Mouse (Mus musculus): ENCODE data around the gene Ank3.

Ank3 gene

GRCm38 (mm10) chr10:69987496-69987895 is 588.9 kb downstream of the Ank3 start:
- DNase-seq (ENCODE audit: low read depth): no peak

- DNase-seq (ENCODE audit: low read depth): no peak
These were observed 598.5 kb downstream of the Ank3 start for GRCm38 (mm10) chr10:69997082-69997481.

DNA sequence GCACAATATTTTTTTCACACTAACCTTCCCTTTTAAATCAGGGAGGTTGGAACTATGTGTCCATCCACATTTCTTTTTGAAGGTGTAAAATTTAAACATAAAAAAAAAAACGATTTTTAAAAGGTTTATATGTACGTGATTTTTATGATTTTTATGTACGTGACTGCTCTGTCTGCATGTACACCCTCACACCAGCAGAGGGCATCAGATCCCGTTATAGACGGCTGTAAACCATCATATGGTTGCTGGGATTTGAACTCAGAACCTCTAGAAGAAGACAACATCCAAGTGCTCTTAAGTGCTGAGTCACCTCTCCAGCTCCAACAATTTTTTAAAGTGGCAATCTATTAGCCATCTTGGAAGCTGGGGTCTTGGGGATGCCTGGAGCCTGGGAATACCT is 605.5 kb downstream of the Ank3 start:
- DNase-seq (ENCODE audit: low read depth): no peak

GRCm38 (mm10) chr10:70004831-70005230 is 606.3 kb downstream of the Ank3 start:
- no peak for DNase-seq (ENCODE audit: low read depth)

DNA sequence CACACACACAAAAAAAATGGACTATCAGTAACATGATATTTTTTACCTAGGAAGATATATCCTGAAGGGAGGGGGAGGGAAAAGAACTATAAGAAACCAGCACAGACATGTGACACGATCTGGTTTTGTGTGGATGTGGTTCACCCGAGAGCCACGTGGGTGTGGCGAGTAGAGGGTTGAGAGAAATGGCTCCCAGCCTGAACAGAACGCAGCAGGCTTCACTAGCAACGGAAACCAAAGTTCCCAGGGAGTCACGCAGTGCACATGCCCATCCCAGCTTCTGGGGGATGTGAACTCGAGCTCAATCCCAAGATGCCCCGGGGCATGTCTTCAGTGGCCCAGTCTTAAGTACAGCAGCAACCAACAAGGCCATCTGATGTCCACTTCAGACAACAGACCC is 607.8 kb downstream of the Ank3 start:
- DNase-seq (ENCODE audit: low read depth): no peak

DNA sequence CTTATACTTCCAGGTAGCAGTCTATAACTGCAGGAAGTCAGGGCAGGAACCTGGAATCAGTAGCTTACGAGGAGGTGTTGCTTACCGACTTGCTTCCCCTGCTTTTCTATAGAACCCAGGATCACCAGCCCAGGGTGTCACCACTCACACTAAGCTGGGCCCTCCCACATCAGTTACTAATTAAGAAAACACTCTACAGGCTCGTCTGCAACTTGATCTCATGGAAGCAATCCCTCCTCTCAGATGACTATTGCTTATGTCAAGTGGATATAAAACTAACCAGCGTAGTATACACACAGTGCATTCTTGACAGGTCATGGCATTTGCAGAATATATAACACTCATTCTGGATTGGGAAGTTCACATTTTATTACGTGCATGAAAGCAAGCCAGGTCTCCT is 613.2 kb downstream of the Ank3 start:
- DNase-seq (ENCODE audit: low read depth): no peak

DNA sequence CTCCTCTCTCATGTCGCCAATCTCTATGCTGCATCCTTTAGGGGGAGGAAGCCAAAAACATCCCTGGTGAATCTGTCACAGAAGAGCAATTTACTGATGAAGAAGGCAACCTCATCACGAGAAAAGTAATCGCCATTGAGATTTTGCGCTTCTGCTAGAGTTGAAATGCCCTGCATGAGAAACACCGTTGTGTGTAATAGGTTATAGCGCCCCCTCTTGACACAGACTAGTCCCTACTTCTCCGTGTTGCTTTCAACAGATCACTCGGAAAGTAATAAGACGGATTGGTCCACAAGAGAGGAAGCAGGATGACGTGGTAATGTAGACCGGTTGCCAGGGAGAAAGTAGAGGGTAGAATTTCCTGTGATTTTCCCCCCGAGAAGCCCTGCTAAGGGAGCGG is 615.4 kb downstream of the Ank3 start:
- no peak for DNase-seq (ENCODE audit: low read depth)

GRCm38 (mm10) chr10:70015201-70015600 is 616.6 kb downstream of the Ank3 start:
- no peak for DNase-seq (ENCODE audit: low read depth)

GRCm38 (mm10) chr10:70018691-70019090 is 620.1 kb downstream of the Ank3 start:
- DNase-seq (ENCODE audit: low read depth): no peak

- DNase-seq (ENCODE audit: low read depth): peak; percentile 17
These were observed 623.1 kb downstream of the Ank3 start for GRCm38 (mm10) chr10:70021667-70022066.

GRCm38 (mm10) chr10:70022596-70022995 is 624.0 kb downstream of the Ank3 start:
- DNase-seq (ENCODE audit: low read depth): no peak

GRCm38 (mm10) chr10:70023861-70024260 is 625.3 kb downstream of the Ank3 start:
- DNase-seq (ENCODE audit: low read depth): no peak

- DNase-seq (ENCODE audit: low read depth): no peak
These were observed 633.4 kb downstream of the Ank3 start for GRCm38 (mm10) chr10:70031942-70032341.

GRCm38 (mm10) chr10:70032982-70033381 is 634.4 kb downstream of the Ank3 start:
- DNase-seq (ENCODE audit: low read depth): no peak

DNA sequence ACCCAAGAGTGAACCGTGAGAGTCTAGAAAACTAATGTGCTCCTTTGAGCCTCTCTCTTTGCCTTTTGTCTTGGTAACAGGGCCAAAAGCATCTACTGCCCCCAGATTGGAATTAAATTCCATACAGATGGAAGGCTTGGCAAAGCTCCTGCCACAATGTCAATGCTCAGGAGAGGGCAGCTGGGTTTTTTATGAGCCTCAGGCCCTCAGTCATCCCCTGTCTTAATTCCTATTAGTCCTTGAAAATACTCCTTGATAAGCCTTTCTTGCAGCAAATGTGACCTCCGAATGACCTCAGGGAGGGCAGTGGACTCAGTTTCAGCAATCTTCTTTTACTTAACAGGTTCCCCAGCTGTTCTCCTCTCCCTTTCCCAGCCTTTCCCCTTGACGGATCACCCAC is 635.3 kb downstream of the Ank3 start:
- DNase-seq (ENCODE audit: low read depth): no peak

- no peak for DNase-seq (ENCODE audit: low read depth)
These were observed 641.3 kb downstream of the Ank3 start for GRCm38 (mm10) chr10:70039871-70040291.

DNA sequence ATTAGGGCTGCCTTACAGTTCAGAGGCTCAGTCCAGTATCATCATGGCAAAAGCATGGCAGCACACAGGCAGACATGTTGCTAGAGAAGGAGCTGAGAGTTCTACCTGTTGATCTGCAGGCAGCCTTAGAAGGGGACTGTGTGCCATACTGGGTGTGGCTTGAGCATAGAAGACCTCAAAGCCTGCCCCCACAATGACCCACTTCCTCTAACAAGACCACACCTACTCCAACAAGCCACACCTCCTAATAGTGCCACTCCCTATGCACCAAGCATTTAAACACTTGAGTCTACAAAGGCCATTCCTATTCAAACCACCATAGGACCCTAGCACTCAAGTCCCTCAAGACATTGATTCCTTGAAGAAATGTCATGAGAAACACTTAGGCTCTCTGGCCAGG is 643.0 kb downstream of the Ank3 start:
- no peak for DNase-seq (ENCODE audit: low read depth)

GRCm38 (mm10) chr10:70045722-70046121 is 647.1 kb downstream of the Ank3 start:
- no peak for DNase-seq (ENCODE audit: low read depth)

DNA sequence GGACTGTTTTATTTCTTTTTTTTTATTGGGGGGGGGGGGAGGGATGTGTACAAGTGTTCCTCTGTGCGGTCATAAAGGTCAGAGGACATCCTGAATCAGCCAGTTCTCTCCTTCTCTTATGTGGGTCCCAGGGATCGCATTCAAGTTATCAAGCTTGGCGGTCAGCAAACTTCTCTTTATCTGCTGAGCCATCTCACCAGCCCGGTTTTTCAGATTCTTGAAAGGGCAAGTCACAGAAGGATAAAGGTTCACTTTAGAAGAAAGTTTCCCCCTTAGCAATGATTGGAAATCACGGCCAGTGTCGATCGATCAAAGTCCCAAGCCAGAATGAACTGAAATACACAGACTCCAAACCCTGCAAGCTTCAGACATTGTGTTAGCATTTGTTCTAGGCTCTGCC is 651.2 kb downstream of the Ank3 start:
- no peak for DNase-seq (ENCODE audit: low read depth)

GRCm38 (mm10) chr10:70055291-70055690 is 656.7 kb downstream of the Ank3 start:
- DNase-seq (ENCODE audit: low read depth): no peak

- DNase-seq (ENCODE audit: low read depth): no peak
These were observed 658.5 kb downstream of the Ank3 start for GRCm38 (mm10) chr10:70057064-70057463.

DNA sequence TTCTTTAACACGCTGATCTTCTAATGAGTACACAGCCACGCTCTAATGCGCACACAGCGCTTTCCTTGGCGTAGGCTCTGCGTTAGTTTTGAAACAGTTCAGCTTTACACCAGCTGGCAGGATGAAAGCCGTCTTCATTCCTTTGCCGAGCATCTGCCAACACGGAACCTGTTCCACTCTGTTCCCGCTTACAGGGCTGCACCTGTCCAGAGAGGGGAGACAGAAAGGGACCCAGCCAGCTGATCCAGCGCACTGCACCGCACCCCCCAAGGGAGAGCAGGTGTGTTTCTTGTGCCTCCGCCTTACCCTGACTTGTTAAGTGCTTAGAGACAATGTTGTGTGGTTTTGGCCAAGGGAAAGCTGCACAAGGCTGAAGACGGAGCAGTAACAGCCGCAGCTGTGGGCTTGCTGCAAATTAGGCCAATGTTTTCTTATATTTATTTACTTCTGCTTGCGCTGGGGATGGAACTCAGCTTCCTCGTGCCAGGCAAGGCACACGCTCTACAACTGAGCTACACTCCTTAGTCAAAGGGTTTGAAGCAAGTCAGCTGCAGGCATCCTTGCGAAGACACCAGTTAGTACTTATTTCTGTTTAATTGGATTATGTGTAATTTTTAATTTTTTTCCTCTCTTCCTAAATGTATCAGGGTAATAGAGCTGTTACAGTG is 661.6 kb downstream of the Ank3 start:
- no peak for DNase-seq (ENCODE audit: low read depth)

DNA sequence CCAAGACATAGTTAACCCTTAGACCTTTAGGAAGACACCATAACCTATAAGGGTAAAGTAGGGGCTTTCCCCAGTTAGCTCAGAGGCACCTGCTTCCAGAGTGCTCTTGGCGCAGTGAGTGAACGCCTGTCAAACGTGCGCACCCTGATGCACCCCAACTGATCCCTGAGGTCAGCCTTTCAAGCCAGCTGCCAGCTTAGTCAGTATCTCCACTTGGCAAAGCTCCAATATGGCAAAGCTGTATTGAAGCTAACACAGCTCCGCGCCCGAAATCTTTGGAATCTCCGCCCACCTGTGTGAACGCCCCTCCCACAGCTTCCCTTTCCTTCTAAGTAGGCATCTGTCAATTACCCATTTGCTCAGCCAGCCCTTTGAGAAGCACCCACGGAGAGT is 662.1 kb downstream of the Ank3 start:
- DNase-seq (ENCODE audit: low read depth): no peak

GRCm38 (mm10) chr10:70063881-70064555 is 665.4 kb downstream of the Ank3 start:
- no peak for DNase-seq (ENCODE audit: low read depth)
